Mouse (Mus musculus) hindbrain, postnatal 0 days (tissue): ENCODE results near the gene Rbm42. TPM values are rescaled to one million over a fixed set of nuclear protein-coding genes. Genes with fewer than 3 reads are reported as not detected.

Experiments
- ATAC-seq: fragments of 200-750 bp; cut with Nextera tagmentation; 2 replicates; pipeline ENCODE4 v1.8.0; 2017; ENCODE audit warnings: mild to moderate bottlenecking, moderate TSS enrichment, moderate library complexity
- DNase-seq: peaks from one replicate; pipeline ENCODE4 v3.0.0-alpha.2; 2015; ENCODE audit warnings: low spot score
- H3K27ac ChIP-seq: fragments of 300-500 bp; sonication (generic); 2 replicates; pipeline ENCODE4 v1.5.1; 2014; ENCODE audit warnings: mild to moderate bottlenecking
- H3K27me3 ChIP-seq: fragments of 300-500 bp; sonication (generic); 2 replicates; pipeline ENCODE4 v1.6.1; 2014; ENCODE audit warnings: low read length, mixed read lengths; ENCODE audit not compliant: insufficient read depth
- H3K36me3 ChIP-seq: fragments of 300-500 bp; sonication (generic); 2 replicates; pipeline ENCODE4 v1.6.1; 2014; ENCODE audit warnings: low read length, mixed read lengths; ENCODE audit not compliant: insufficient read depth
- H3K4me1 ChIP-seq: fragments of 300-500 bp; sonication (generic); 2 replicates; pipeline ENCODE4 v1.6.1; 2014; ENCODE audit warnings: antibody characterized with exemption, low read length, mixed read lengths; ENCODE audit not compliant: insufficient read depth
- H3K4me2 ChIP-seq: fragments of 300-500 bp; sonication (generic); 2 replicates; pipeline ENCODE4 v1.6.1; 2014; ENCODE audit warnings: low read depth, mild to moderate bottlenecking, low read length, moderate library complexity, mixed read lengths
- H3K4me3 ChIP-seq: fragments of 300-500 bp; sonication (generic); 2 replicates; pipeline ENCODE4 v1.5.1; 2014; ENCODE audit warnings: low read length
- H3K9ac ChIP-seq: fragments of 300-500 bp; sonication (generic); replicated peaks from 2 replicates; pipeline ENCODE4 v1.6.1; 2014; ENCODE audit warnings: mild to moderate bottlenecking, low read length, moderate library complexity, mixed read lengths
- H3K9me3 ChIP-seq: fragments of 300-500 bp; sonication (generic); 2 replicates; pipeline ENCODE4 v1.6.1; 2016; ENCODE audit warnings: low read length, mixed read lengths
- CTCF ChIP-seq: IDR thresholded peaks from 2 replicates; pipeline ENCODE4 v1.5.1; 2016; ENCODE audit warnings: antibody characterized with exemption, control low read depth, low read depth
- WGBS: fragments of 180-500 bp; shearing (Covaris S2); extraction: QIAGEN DNeasy Blood & Tissue Kit; methylation state at CpG from one replicate; pipeline ENCODE4 v1.1.7; 2014; 5-methylcytosine and 5-hydroxymethylcytosine counted together
- polyA plus RNA-seq: library from polyadenylated mRNA; unstranded; fragments of >200 nt; fragmentation: Nextera tagmentation; extraction: Ambion mirVana; gene quantifications from 2 replicates; pipeline ENCODE4 v1.2.1, GENCODE M21; 2015
- total RNA-seq: library from RNA; depleted of rRNA; stranded (reverse); fragments of >200 nt; gene quantifications from 2 replicates; pipeline ENCODE4 v1.2.3, GENCODE M21; 2014

The Rbm42 gene
- total and polyA plus RNA-seq, 2 experiments from 2014 or later = 118 to 169 TPM

DNA sequence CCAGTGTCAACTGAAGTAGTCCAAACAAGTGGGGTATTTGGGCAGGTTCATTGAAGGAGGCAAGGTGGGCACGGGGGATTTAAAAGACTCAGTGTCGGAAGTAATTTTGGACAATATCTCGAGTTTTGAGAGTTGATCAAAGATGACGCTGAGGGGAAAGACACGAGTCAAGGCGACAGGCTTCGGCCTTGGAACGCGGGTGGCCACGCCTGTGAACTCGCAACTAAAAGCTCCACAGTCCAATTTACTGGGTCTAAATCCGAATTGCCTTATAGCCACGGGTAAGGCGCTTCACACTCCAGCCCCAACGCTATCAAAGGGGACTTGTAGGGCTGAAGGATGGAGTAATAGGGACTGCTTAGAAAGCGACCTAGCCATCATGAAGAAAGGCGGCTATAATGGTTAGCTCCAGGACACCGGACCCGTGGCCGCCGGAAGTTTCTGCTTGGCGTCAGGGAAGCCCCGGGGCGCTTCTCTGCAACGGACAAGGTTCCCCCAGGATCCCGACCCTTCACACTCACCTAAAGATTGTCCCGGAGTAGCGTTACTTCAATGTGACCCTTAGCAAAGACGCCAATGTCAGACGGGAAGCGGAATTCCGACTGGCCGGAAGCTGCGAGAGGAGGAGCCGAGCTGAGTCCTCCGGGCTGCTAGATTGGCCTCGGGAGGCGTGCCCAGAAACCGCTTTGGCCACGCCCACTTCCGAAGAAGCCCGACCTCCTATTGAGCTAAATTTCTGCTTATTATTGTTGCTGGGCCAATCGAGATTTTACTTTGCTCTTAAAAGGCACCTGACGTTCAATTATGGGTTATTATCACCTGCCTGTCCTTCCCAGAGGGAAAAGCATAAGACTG lies 24.4 kb downstream of the Rbm42 start, which contains the start of gene Cox6b1:
Cox6b1 (minus strand) TSS at position 622 of the 855 bp plus-strand sequence.
- Histone ChIP-seq H3K36me3 (peaks cover 10% of the 10 kb centered on the region; the same call in 1 of the 2 replicates), H3K4me2 (peak within 1 kb of the TSS; percentile 89), H3K4me3 (peak within 1 kb of the TSS; percentile 87), H3K9ac (peak within 1 kb of the TSS; percentile 83), H3K27me3 (peaks cover 7% of the 10 kb centered on the region; the same call in 1 of the 2 replicates), H3K9me3 (no peaks in the 10 kb centered on the region), H3K27ac (peak within 1 kb of the TSS; percentile 74), H3K4me1 (no peaks in the 10 kb centered on the region; the same call in 1 of the 2 replicates)
- WGBS = 2% methylated on average over 44 of the region's 44 CpGs
- no peak for TF ChIP-seq CTCF
- peak; percentile 95 for ATAC-seq
- DNase-seq = peak; percentile 96

DNA sequence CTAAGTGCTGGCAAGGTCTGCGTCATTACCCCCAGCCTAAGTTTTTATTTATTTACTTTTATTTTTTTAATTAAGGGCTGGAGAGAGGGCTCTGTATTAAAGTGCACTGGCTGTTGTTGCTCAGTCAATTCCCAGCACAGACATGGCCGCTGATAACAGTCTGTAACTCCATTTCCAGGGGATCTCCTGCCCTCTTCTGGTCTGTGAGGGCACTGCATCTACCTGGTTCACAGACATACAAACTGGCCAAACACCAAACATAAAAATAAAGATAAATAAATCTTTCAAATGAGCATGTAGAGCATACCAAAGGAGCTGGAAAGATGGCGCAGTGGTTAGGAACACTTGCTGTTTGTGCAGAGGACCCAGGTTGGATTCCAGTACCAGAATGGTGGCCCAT lies 30.9 kb downstream of the Rbm42 start:
- Histone ChIP-seq H3K4me1 (no peaks in the 10 kb centered on the region), H3K4me2 (no peak overlapping the region), H3K9ac (no peak overlapping the region), H3K27me3 (no peaks in the 10 kb centered on the region), H3K36me3 (peaks cover 25% of the 10 kb centered on the region; the same call in 1 of the 2 replicates), H3K27ac (no peak overlapping the region), H3K4me3 (no peak overlapping the region), H3K9me3 (no peaks in the 10 kb centered on the region)
- ATAC-seq (no peak), DNase-seq (peak; percentile 35)
- TF ChIP-seq CTCF = peak; percentile 65
- 88% methylated on average over 3 of the region's 3 CpGs for WGBS

DNA sequence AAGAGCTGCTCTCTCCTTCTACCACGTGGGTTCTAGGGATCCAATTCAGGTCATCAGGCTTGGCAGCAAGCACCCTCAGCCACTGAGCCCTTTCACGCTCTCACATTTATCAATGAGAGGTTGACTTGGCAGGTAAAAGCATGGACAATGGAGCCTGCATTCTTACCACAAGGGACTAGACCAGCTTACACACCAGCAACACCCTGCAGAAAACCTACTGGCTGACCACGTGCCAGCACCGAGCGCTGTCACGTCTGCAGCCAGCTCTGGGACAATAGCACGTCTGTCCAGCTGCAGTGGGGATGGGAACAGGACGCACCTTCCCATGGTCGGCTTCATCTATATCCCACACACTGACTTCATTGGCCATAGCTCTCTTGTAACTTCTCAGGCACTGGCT lies 31.5 kb downstream of the Rbm42 start:
- no peak overlapping the region for H3K4me3 ChIP-seq
- H3K9me3 ChIP-seq = no peaks in the 10 kb centered on the region
- H3K36me3 ChIP-seq = peaks cover 25% of the 10 kb centered on the region; the same call in 1 of the 2 replicates
- DNase-seq = no peak
- WGBS = 92% methylated on average over 9 of the region's 9 CpGs
- H3K4me1 ChIP-seq = no peaks in the 10 kb centered on the region
- ATAC-seq = no peak
- no peaks in the 10 kb centered on the region for H3K27me3 ChIP-seq
- H3K4me2 ChIP-seq = no peak overlapping the region
- TF ChIP-seq CTCF = no peak
- H3K27ac ChIP-seq = no peak overlapping the region
- H3K9ac ChIP-seq = no peak overlapping the region

DNA sequence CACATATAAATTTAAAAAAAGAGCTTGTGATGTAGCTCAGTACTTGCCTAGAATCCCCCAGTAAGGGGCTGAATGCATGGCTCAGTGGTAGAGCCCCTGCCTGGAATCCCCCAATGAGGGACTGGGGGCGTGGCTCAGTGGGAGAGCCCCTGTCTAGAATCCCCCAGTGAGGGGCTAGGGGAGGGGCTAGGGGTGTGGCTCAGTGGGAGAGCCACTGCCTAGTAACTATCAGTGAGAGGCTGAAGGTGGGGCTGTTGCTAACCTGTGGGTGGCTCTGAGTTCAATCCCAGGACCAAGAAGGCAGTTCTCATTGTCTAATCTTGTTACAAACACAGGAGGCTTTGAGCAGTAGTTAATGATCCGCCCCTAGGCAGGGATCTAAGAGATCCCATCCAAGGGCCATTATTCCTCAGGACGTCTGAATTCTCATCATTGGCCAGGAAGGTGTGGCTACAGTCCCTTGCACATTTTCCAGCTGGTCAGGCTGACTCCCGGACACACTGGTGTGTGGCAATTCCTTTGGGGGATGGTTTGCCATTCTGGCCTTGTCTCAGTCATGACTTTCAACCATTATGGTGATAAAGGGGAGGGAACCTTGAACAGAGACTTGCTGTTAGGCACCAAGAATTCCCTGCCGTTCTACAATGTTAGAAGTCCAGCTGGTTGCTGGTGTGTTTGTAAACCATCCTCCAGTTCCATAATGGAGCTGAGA lies 34.9 kb downstream of the Rbm42 start:
- Histone ChIP-seq H3K27ac (no peak overlapping the region), H3K4me3 (no peak overlapping the region), H3K9me3 (no peaks in the 10 kb centered on the region), H3K4me2 (no peak overlapping the region), H3K27me3 (no peaks in the 10 kb centered on the region), H3K9ac (no peak overlapping the region), H3K36me3 (peaks cover 15% of the 10 kb centered on the region; the same call in 1 of the 2 replicates), H3K4me1 (no peaks in the 10 kb centered on the region)
- TF ChIP-seq CTCF = no peak
- DNase-seq = no peak
- peak; percentile 59; the same call in 1 of the 2 replicates for ATAC-seq
- 46% methylated on average over 5 of the region's 5 CpGs for WGBS

DNA sequence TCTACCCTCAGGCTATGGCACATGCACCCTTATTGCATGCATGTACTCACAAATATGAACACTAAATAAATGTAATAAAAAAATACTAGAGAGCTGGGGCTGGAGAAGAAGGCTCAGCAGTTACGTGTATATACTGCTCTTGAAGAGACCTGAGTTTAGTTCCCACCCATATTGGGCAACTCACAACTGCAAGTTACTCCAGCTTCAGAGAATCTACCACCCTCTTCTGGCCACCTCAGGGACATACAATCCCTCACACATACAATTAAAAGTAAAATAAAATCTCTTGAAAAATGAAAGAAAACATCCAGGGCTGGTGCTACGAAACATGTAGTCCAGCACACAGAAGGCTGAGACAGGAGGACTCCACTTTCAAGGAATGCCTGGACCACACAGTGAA lies 35.7 kb downstream of the Rbm42 start:
- 85% methylated on average over 2 of the region's 2 CpGs for WGBS
- peak; percentile 34 for TF ChIP-seq CTCF

DNA sequence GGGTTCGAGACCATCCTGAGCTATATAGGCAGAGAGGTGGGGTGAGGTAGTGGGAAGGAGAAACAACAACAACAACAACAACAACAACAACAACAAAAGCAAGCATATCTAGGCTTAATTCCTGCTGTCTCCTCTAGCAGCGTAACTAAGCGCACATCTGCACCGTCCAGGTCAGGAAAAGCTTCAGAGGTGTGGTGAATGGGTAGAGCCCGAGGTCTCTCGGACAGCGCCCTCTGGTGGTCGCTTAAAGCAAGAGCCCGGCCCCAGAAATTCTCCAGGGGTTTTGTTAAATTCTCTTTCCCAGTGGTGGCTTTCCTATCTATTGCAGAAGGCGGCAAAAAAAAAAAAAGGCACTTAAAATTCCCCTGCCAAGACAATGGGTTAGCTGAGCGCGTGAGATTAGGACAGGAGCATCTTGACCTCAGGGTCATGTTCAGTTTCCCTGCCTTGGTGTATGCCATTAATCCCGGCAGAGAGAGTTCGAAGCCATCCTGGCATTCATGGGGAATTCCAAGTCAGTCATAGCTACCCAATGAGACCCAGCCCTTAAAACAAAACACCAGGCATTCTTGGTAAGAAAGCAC lies 36.5 kb downstream of the Rbm42 start:
- no peak overlapping the region for H3K27ac ChIP-seq
- TF ChIP-seq CTCF = peak; percentile 72
- H3K9ac ChIP-seq = no peak overlapping the region
- no peak overlapping the region for H3K4me3 ChIP-seq
- no peaks in the 10 kb centered on the region for H3K9me3 ChIP-seq
- 23% methylated on average over 14 of the region's 14 CpGs for WGBS
- H3K4me1 ChIP-seq = no peaks in the 10 kb centered on the region
- no peak overlapping the region for H3K4me2 ChIP-seq
- ATAC-seq (no peak), DNase-seq (peak; percentile 69)
- H3K36me3 ChIP-seq = peaks cover 12% of the 10 kb centered on the region; the same call in 1 of the 2 replicates
- H3K27me3 ChIP-seq = no peaks in the 10 kb centered on the region

More for the DNA sequence above, 35.7 kb downstream of the Rbm42 start:
- no peak for DNase-seq
- H3K4me3 ChIP-seq = no peak overlapping the region
- no peaks in the 10 kb centered on the region for H3K27me3 ChIP-seq
- no peak overlapping the region for H3K27ac ChIP-seq
- H3K4me1 ChIP-seq = no peaks in the 10 kb centered on the region
- peaks cover 15% of the 10 kb centered on the region; the same call in 1 of the 2 replicates for H3K36me3 ChIP-seq
- H3K9me3 ChIP-seq = no peaks in the 10 kb centered on the region
- no peak overlapping the region for H3K4me2 ChIP-seq
- no peak overlapping the region for H3K9ac ChIP-seq
- ATAC-seq = no peak
